Mouse (Mus musculus): ENCODE measurements around the gene Ldlr. TPM values are rescaled to one million over a fixed set of nuclear protein-coding genes. Genes with fewer than 3 reads are reported as not detected.

Ldlr gene
- polyA plus RNA-seq, 1 experiment from 2014 or later, result 7.3 TPM

DNA sequence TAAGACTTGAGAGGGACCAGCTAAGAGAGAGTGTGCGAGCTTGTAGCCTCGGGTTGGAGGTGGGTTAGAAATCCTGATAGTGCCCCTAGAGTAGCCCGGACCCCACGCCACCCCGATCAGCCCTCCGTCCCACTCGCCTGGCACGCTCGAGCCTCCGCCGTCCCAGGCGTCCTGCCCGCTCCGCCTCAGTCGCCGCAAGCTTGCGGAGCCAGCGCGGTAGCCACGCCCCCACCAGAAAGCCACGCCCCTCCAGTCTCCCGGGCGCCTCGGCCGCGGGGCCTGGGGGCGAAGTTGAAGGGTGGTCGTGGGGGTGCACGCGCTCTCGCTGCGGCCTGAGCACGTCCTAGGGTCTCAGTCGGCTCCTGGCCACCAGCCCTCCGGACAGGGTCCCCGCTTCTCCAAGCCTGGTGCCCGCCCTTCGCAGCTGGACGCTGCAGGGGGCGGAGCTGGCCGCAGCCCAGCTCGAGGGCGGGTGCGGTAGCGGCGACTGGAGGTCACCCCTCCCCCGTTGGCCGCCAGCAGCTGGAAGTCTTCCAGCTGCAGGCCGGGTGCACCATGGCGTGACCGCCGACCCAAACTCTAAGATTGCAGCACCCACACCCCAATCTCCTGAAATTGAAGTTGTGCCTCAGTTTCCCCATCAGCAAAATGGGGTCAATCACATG is 75.2 kb downstream of the Ldlr start, which contains the start of gene Kank2:
TSS of gene Kank2 (minus strand) at position 400 of the 665 bp plus-strand sequence.
- peak within 1 kb of the TSS; percentile 70 for H3K4me2 ChIP-seq (ENCODE audit: low read length)
- under 1% methylated on average over 50 of the region's 52 CpGs for whole genome bisulfite sequencing
- peak within 1 kb of the TSS; percentile 96 for H3K9ac ChIP-seq (ENCODE audit: low read length)
- ATAC-seq (ENCODE audit: insufficient number of reproducible peaks, insufficient read depth, low FRiP score, low read depth), result peak; percentile 78
- peak within 1 kb of the TSS; percentile 90 to 93 for H3K4me3 ChIP-seq (ENCODE audit: control insufficient read depth in 1 of 2, insufficient read depth in 1 of 2, low read depth in 1 of 2, low read length in 2 of 2)
- no peaks in the 10 kb centered on the region for H3K9me3 ChIP-seq (ENCODE audit: control insufficient read depth, low read length)
- peak within 1 kb of the TSS; percentile 93 to 96 for H3K27ac ChIP-seq (replicated peaks in 1 of 2; ENCODE audit: control insufficient read depth in 1 of 2, insufficient read depth in 1 of 2, low read depth in 2 of 2, low read length in 2 of 2)
- H3K4me1 ChIP-seq (ENCODE audit: control insufficient read depth in 2 of 2, insufficient read depth in 2 of 2, low read length in 2 of 2), result peaks cover 11 to 29% of the 10 kb centered on the region in 2 experiments
- H3K36me3 ChIP-seq (ENCODE audit: control insufficient read depth, insufficient read depth, low read length), result peaks cover 60% of the 10 kb centered on the region
- no peaks in the 10 kb centered on the region for H3K27me3 ChIP-seq (ENCODE audit: control insufficient read depth, insufficient read depth, low read length)

DNA sequence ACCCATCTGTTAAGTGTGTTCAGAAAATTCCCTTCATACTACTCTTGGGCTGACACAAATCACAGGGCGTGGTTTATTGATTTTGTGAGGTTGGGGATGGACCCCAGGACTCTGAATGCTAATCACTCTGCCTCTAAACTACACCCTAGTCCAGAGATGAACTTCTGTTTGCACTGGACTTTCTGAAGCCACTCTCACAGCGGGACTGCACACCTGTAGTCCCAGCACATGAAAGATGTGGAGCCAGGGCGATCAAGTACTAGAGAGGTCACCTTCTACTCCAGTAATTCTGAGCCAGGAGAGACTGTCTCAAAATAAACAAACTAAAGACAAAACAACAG is 75.7 kb downstream of the Ldlr start:
- no peak for ATAC-seq (ENCODE audit: insufficient number of reproducible peaks, insufficient read depth, low FRiP score, low read depth)
- Histone ChIP-seq H3K27ac (replicated peaks in 1 of 2; ENCODE audit: control insufficient read depth in 1 of 2, insufficient read depth in 1 of 2, low read depth in 2 of 2, low read length in 2 of 2) (peak overlapping the region; percentile 93 to 96), H3K4me3 (ENCODE audit: control insufficient read depth in 1 of 2, insufficient read depth in 1 of 2, low read depth in 1 of 2, low read length in 2 of 2) (peak overlapping the region; percentile 90 to 93), H3K36me3 (ENCODE audit: control insufficient read depth, insufficient read depth, low read length) (peaks cover 59% of the 10 kb centered on the region), H3K4me1 (ENCODE audit: control insufficient read depth in 2 of 2, insufficient read depth in 2 of 2, low read length in 2 of 2) (peaks cover 16 to 34% of the 10 kb centered on the region in 2 experiments), H3K9ac (ENCODE audit: low read length) (peak overlapping the region; percentile 96), H3K9me3 (ENCODE audit: control insufficient read depth, low read length) (no peaks in the 10 kb centered on the region), H3K27me3 (ENCODE audit: control insufficient read depth, insufficient read depth, low read length) (no peaks in the 10 kb centered on the region), H3K4me2 (ENCODE audit: low read length) (peak overlapping the region; percentile 70)
- WGBS, result 56% methylated on average over 3 of the region's 3 CpGs

Other genes starting within 250 kb of the Ldlr start
- gene Tmed1, start 213.2 kb upstream of the Ldlr start, polyA plus RNA-seq (2014; fragmentation: Nextera tagmentation; extraction: Ambion mirVana), result 77.5 and 81.4 TPM in 2 replicates
- 2.4 and 2.9 TPM in 2 replicates for gene AB124611, start 197.3 kb upstream of the Ldlr start, polyA plus RNA-seq (2014; fragmentation: Nextera tagmentation; extraction: Ambion mirVana)
- 38.1 and 41.0 TPM in 2 replicates for gene Carm1, start 176.6 kb upstream of the Ldlr start, polyA plus RNA-seq (2014; fragmentation: Nextera tagmentation; extraction: Ambion mirVana)
- 38.1 and 40.0 TPM in 2 replicates for gene Timm29, start 130.8 kb upstream of the Ldlr start, polyA plus RNA-seq (2014; fragmentation: Nextera tagmentation; extraction: Ambion mirVana)
- gene Yipf2, start 130.7 kb upstream of the Ldlr start, polyA plus RNA-seq (2014; fragmentation: Nextera tagmentation; extraction: Ambion mirVana), result 11.5 and 11.7 TPM in 2 replicates
- 51.1 and 52.8 TPM in 2 replicates for gene Smarca4, start 107.3 kb upstream of the Ldlr start, polyA plus RNA-seq (2014; fragmentation: Nextera tagmentation; extraction: Ambion mirVana)
- 82.9 and 97.9 TPM in 2 replicates for gene Spc24, start 36.8 kb downstream of the Ldlr start, polyA plus RNA-seq (2014; fragmentation: Nextera tagmentation; extraction: Ambion mirVana)
- 11.1 and 11.6 TPM in 2 replicates for gene Kank2, start 75.3 kb downstream of the Ldlr start, polyA plus RNA-seq (2014; fragmentation: Nextera tagmentation; extraction: Ambion mirVana)
- gene Angptl8, start 112.0 kb downstream of the Ldlr start, polyA plus RNA-seq (2014; fragmentation: Nextera tagmentation; extraction: Ambion mirVana), result 1.4 and 1.6 TPM in 2 replicates
- gene Dock6, start 129.2 kb downstream of the Ldlr start, polyA plus RNA-seq (2014; fragmentation: Nextera tagmentation; extraction: Ambion mirVana), result 42.4 and 44.5 TPM in 2 replicates
- gene Rab3d, start 194.7 kb downstream of the Ldlr start, polyA plus RNA-seq (2014; fragmentation: Nextera tagmentation; extraction: Ambion mirVana), result 7.8 and 9.0 TPM in 2 replicates
- 2.4 and 3.0 TPM in 2 replicates for gene Ccdc159, start 204.0 kb downstream of the Ldlr start, polyA plus RNA-seq (2014; fragmentation: Nextera tagmentation; extraction: Ambion mirVana)
- gene Tmem205, start 204.1 kb downstream of the Ldlr start, polyA plus RNA-seq (2014; fragmentation: Nextera tagmentation; extraction: Ambion mirVana), result 48.1 and 58.8 TPM in 2 replicates
- 2.4 and 4.5 TPM in 2 replicates for gene Plppr2, start 213.6 kb downstream of the Ldlr start, polyA plus RNA-seq (2014; fragmentation: Nextera tagmentation; extraction: Ambion mirVana)
- 8.3 and 9.8 TPM in 2 replicates for gene Swsap1, start 232.3 kb downstream of the Ldlr start, polyA plus RNA-seq (2014; fragmentation: Nextera tagmentation; extraction: Ambion mirVana)
- gene Epor, start 240.0 kb downstream of the Ldlr start, polyA plus RNA-seq (2014; fragmentation: Nextera tagmentation; extraction: Ambion mirVana), result 2.6 and 4.9 TPM in 2 replicates